Mouse (Mus musculus) hindbrain, embryonic 15.5 days (tissue): ENCODE data around the gene 1700017D01Rik. TPM values are rescaled to one million over a fixed set of nuclear protein-coding genes. Genes with fewer than 3 reads are reported as not detected.
"Not testable (repeated sequence)": the region's sequence is repeated elsewhere in the genome, so short reads cannot be mapped to it uniquely, and the experiment has no call there.

Experiments
- ATAC-seq: fragments of 200-750 bp; cut with Nextera tagmentation; 2 replicates; pipeline ENCODE4 v1.8.0; 2017; ENCODE audit warnings: low read depth, moderate number of reproducible peaks, moderate TSS enrichment; ENCODE audit not compliant: low FRiP score
- H3K27ac ChIP-seq: fragments of 300-500 bp; sonication (generic); replicated peaks from 2 replicates; pipeline ENCODE4 v1.5.1; 2015; ENCODE audit warnings: mild to moderate bottlenecking, inconsistent platforms
- H3K27me3 ChIP-seq: fragments of 300-500 bp; sonication (generic); 2 replicates; pipeline ENCODE4 v1.6.1; 2015; ENCODE audit warnings: control low read depth, inconsistent platforms
- H3K36me3 ChIP-seq: fragments of 300-500 bp; sonication (generic); 2 replicates; pipeline ENCODE4 v1.6.1; 2015; ENCODE audit warnings: control low read depth, inconsistent platforms
- H3K4me1 ChIP-seq: fragments of 300-500 bp; sonication (generic); replicated peaks from 2 replicates; pipeline ENCODE4 v1.6.1; 2015; ENCODE audit warnings: control low read depth, inconsistent platforms
- H3K4me2 ChIP-seq: fragments of 300-500 bp; sonication (generic); 2 replicates; pipeline ENCODE4 v1.6.1; 2015; ENCODE audit warnings: moderate library complexity, mild to moderate bottlenecking, inconsistent platforms
- H3K4me3 ChIP-seq: fragments of 300-500 bp; sonication (generic); 2 replicates; pipeline ENCODE4 v1.5.1; 2015; ENCODE audit warnings: mild to moderate bottlenecking, inconsistent platforms
- H3K9ac ChIP-seq: fragments of 300-500 bp; sonication (generic); 2 replicates; pipeline ENCODE4 v1.6.1; 2015; ENCODE audit warnings: inconsistent platforms
- H3K9me3 ChIP-seq: fragments of 300-500 bp; sonication (generic); 2 replicates; pipeline ENCODE4 v1.6.1; 2016; ENCODE audit warnings: control low read depth, inconsistent platforms
- WGBS: fragments of 180-500 bp; shearing (Covaris S2); methylation state at CpG from one replicate; pipeline ENCODE4 v1.1.7; 2015; 5-methylcytosine and 5-hydroxymethylcytosine counted together
- polyA plus RNA-seq: library from polyadenylated mRNA; unstranded; fragments of >200 nt; fragmentation: Nextera tagmentation; extraction: Ambion mirVana; gene quantifications from 2 replicates; pipeline ENCODE4 v1.2.1, GENCODE M21; 2015

1700017D01Rik gene
- polyA plus RNA-seq = not detected in 2 replicates

DNA sequence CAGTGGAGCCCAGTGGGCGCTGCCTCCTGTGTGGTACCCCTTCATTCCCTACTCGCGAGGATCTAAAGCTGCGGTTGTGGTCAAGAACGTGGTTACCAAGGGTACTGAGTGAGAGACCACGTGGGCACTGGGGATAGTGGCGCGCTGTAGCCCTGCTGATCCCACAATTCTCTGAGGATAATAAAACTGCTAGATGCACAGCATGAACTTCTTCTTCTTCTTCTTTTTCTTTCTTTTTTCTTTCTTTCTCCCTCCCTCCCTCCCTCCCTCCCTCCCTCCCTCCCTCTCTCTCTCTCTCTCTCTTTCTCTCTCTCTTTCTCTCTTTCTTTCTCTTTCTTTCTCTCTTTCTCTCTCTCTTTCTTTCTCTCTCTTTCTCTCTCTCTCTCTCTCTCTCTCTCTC, at the start of gene 1700017D01Rik:
TSS of gene 1700017D01Rik (minus strand) at position 101 of the 400 bp plus-strand sequence.
- H3K9me3 ChIP-seq, H3K36me3 ChIP-seq, H3K4me3 ChIP-seq, H3K27ac ChIP-seq, H3K4me1 ChIP-seq, ATAC-seq, H3K4me2 ChIP-seq, H3K9ac ChIP-seq, H3K27me3 ChIP-seq: not testable (repeated sequence)
- 88% methylated on average over 8 of the region's 8 CpGs for WGBS

GRCm38 (mm10) chr19:11177464-11177863, 46.8 kb upstream of the 1700017D01Rik start:
- Histone ChIP-seq H3K9me3 (no peaks in the 10 kb centered on the region), H3K4me3 (no peak overlapping the region), H3K27me3 (no peaks in the 10 kb centered on the region), H3K36me3 (no peaks in the 10 kb centered on the region), H3K27ac (0 out of 2 replicates have a peak overlapping the region, but pooled peaks have one; percentile 30), H3K4me2 (no peak overlapping the region), H3K4me1 (no peaks in the 10 kb centered on the region), H3K9ac (no peak overlapping the region)
- 51% methylated on average over 2 of the region's 2 CpGs for WGBS
- ATAC-seq = no peak

- Histone ChIP-seq H3K9ac (no peak within 1 kb of the TSS), H3K27me3 (no peaks in the 10 kb centered on the region), H3K4me3 (no peak within 1 kb of the TSS), H3K4me1 (no peaks in the 10 kb centered on the region), H3K9me3 (no peaks in the 10 kb centered on the region), H3K27ac (no peak within 1 kb of the TSS), H3K4me2 (no peak within 1 kb of the TSS), H3K36me3 (no peaks in the 10 kb centered on the region)
- ATAC-seq = no peak
- 46% methylated on average over 10 of the region's 10 CpGs for WGBS
Measured at GRCm38 (mm10) chr19:11165172-11165571, 34.5 kb upstream of the 1700017D01Rik start, which contains the start of gene 1700025F22Rik. 1700025F22Rik (minus strand) TSS chr19:11165320.

DNA sequence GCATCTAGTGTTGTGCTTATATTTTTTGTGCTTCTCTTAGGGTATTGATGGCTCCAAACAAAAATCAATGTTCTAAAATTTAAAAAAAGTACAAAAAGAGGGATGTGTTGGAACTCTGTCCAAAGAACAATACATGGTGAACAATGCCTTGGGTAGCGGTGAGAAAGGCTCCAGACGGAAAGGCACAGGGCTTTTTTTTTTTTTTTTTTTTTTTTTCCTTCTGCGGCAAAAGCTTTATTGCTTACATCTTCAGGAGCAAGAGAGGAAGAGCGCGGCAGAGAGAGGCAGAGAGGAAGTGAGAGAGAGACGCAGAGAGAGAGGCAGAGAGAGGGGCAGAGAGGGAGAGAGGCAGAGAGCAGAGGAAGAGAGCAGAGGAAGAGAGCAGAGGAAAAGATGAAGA, 27.2 kb upstream of the 1700017D01Rik start:
- not testable (repeated sequence) for H3K27ac ChIP-seq, ATAC-seq, H3K9me3 ChIP-seq, H3K4me1 ChIP-seq, H3K36me3 ChIP-seq, H3K27me3 ChIP-seq, H3K4me2 ChIP-seq, H3K4me3 ChIP-seq, H3K9ac ChIP-seq
- 79% methylated on average over 5 of the region's 6 CpGs for WGBS

- no peaks in the 10 kb centered on the region for H3K9me3 ChIP-seq
- no peaks in the 10 kb centered on the region for H3K27me3 ChIP-seq
- WGBS = 75% methylated on average over 4 of the region's 4 CpGs
Measured at GRCm38 (mm10) chr19:11135336-11135735, 4.7 kb upstream of the 1700017D01Rik start.

GRCm38 (mm10) chr19:11134852-11135251, 4.2 kb upstream of the 1700017D01Rik start:
- 92% methylated on average over 2 of the region's 2 CpGs for WGBS
- no peaks in the 10 kb centered on the region for H3K36me3 ChIP-seq
- no peaks in the 10 kb centered on the region for H3K27me3 ChIP-seq
- no peak overlapping the region for H3K27ac ChIP-seq
- no peak for ATAC-seq
- H3K9me3 ChIP-seq = no peaks in the 10 kb centered on the region
- H3K4me1 ChIP-seq = no peaks in the 10 kb centered on the region
- no peak overlapping the region for H3K9ac ChIP-seq
- no peak overlapping the region for H3K4me3 ChIP-seq
- no peak overlapping the region for H3K4me2 ChIP-seq

More at GRCm38 (mm10) chr19:11135336-11135735, 4.7 kb upstream of the 1700017D01Rik start:
- no peaks in the 10 kb centered on the region for H3K4me1 ChIP-seq
- ATAC-seq = no peak
- H3K9ac ChIP-seq = no peak overlapping the region
- no peak overlapping the region for H3K27ac ChIP-seq
- H3K4me2 ChIP-seq = no peak overlapping the region
- no peaks in the 10 kb centered on the region for H3K36me3 ChIP-seq
- H3K4me3 ChIP-seq = no peak overlapping the region

GRCm38 (mm10) chr19:11129702-11130101, 974 bp downstream of the 1700017D01Rik start:
- peaks cover 11% of the 10 kb centered on the region; the same call in 1 of the 2 replicates for H3K9me3 ChIP-seq
- 92% methylated on average over 1 of the region's 1 CpGs for WGBS

DNA sequence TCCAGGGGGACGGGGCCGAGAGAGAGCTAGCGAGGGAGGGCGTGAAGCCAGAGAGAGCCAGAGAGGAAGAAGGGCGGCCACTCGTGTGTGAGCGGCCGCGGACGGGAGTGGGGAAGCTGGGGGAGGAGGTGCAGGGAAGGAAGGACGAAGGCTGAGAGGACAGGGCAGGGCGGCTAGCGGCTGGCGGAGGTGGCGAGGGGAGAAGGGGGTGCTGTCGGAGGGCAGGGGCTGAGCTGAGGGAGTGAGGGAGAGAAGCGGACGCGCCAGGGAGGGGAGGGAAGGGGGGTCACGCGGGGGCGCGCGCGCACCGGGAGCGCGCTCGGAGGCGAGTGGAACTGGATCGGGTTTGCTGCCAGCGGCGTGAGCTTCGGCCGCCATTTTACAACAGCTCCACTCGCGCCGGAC, 9.7 kb downstream of the 1700017D01Rik start:
- not testable (repeated sequence) for H3K36me3 ChIP-seq, H3K9me3 ChIP-seq, H3K27me3 ChIP-seq, H3K4me1 ChIP-seq
- Histone ChIP-seq H3K4me3 (peak overlapping the region; percentile 40), H3K9ac (peak overlapping the region; percentile 41; the same call in 1 of the 2 replicates), H3K27ac (0 out of 2 replicates have a peak overlapping the region, but pooled peaks have one; percentile 48), H3K4me2 (peak overlapping the region; percentile 51)
- ATAC-seq = peak; percentile 98
- WGBS = under 1% methylated on average over 17 of the region's 38 CpGs

More at GRCm38 (mm10) chr19:11129702-11130101, 974 bp downstream of the 1700017D01Rik start:
- no peak overlapping the region for H3K4me2 ChIP-seq
- H3K27ac ChIP-seq = no peak overlapping the region
- H3K4me3 ChIP-seq = no peak overlapping the region
- no peaks in the 10 kb centered on the region for H3K27me3 ChIP-seq
- H3K36me3 ChIP-seq = no peaks in the 10 kb centered on the region
- H3K9ac ChIP-seq = no peak overlapping the region
- ATAC-seq = no peak
- no peaks in the 10 kb centered on the region for H3K4me1 ChIP-seq

DNA sequence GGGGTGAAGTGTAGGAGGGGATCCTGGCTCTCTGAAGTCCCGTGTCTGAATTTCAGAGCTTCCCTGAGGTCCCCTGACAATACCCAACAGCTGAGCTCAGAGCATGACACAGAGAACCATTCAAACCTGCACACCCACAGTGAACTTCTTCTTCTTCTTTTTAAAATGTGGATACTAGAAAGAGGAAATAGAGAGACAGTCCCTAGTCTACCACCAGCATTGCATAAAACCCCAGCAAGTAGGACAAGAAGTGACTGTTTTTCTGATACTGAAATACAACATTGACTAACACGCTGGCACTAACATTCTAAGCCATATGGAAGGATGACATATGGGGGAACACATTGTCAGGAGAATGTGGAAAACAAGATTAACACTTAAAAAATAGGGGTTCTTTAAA, 11.3 kb downstream of the 1700017D01Rik start:
- H3K9ac ChIP-seq = no peak overlapping the region
- no peak for ATAC-seq
- 91% methylated on average over 2 of the region's 2 CpGs for WGBS
- peaks cover under 1% of the 10 kb centered on the region; the same call in 1 of the 2 replicates for H3K9me3 ChIP-seq
- H3K27me3 ChIP-seq = no peaks in the 10 kb centered on the region
- no peaks in the 10 kb centered on the region for H3K4me1 ChIP-seq
- H3K4me2 ChIP-seq = no peak overlapping the region
- H3K4me3 ChIP-seq = no peak overlapping the region
- H3K27ac ChIP-seq = no peak overlapping the region
- H3K36me3 ChIP-seq = no peaks in the 10 kb centered on the region

DNA sequence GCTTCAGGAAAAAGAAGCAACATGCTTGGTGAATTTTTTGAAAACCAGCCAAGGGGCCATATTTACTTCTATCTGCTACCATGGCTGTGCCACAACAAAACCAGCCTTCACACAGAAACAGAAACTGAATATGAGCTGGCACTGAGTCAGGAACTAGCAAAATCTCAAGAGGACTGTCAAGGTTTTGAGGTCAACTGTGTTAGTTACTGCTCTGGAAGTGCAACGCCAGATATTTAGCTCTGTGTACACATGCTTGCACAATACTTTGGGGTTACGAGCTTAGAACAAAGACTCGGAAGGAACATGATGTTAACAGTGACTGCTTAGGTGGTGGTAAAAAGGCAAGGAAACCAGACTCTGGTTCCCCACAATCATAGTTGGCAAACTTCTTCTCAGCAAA, 22.9 kb downstream of the 1700017D01Rik start:
- H3K4me2 ChIP-seq = no peak overlapping the region
- 87% methylated on average over 3 of the region's 3 CpGs for WGBS
- ATAC-seq = no peak

GRCm38 (mm10) chr19:11101880-11102279, 28.8 kb downstream of the 1700017D01Rik start:
- Histone ChIP-seq H3K9ac (no peak overlapping the region), H3K4me1 (no peaks in the 10 kb centered on the region), H3K27ac (no peak overlapping the region), H3K4me3 (no peak overlapping the region), H3K27me3 (no peaks in the 10 kb centered on the region), H3K9me3 (no peaks in the 10 kb centered on the region), H3K36me3 (no peaks in the 10 kb centered on the region), H3K4me2 (no peak overlapping the region)
- WGBS = 82% methylated on average over 1 of the region's 1 CpGs
- no peak for ATAC-seq

More for the DNA sequence above, 22.9 kb downstream of the 1700017D01Rik start:
- Histone ChIP-seq H3K27me3 (no peaks in the 10 kb centered on the region), H3K9ac (no peak overlapping the region), H3K4me1 (no peaks in the 10 kb centered on the region), H3K9me3 (no peaks in the 10 kb centered on the region), H3K27ac (no peak overlapping the region), H3K36me3 (no peaks in the 10 kb centered on the region), H3K4me3 (no peak overlapping the region)

- no peak overlapping the region for H3K4me3 ChIP-seq
- H3K9me3 ChIP-seq = no peaks in the 10 kb centered on the region
- no peaks in the 10 kb centered on the region for H3K4me1 ChIP-seq
- no peak overlapping the region for H3K4me2 ChIP-seq
- ATAC-seq = no peak
- no peaks in the 10 kb centered on the region for H3K36me3 ChIP-seq
- H3K27me3 ChIP-seq = peaks cover under 1% of the 10 kb centered on the region; the same call in 1 of the 2 replicates
- H3K9ac ChIP-seq = no peak overlapping the region
- H3K27ac ChIP-seq = no peak overlapping the region
- 78% methylated on average over 3 of the region's 3 CpGs for WGBS
Measured at GRCm38 (mm10) chr19:11098401-11098800, 32.3 kb downstream of the 1700017D01Rik start.

- H3K9ac ChIP-seq, H3K36me3 ChIP-seq, ATAC-seq, H3K27me3 ChIP-seq, H3K9me3 ChIP-seq, H3K4me1 ChIP-seq, H3K27ac ChIP-seq: not testable (repeated sequence)
- Histone ChIP-seq H3K4me2 (peak overlapping the region; percentile 79), H3K4me3 (peak overlapping the region; percentile 42)
- 6% methylated on average over 50 of the region's 50 CpGs for WGBS
Measured at GRCm38 (mm10) chr19:11092131-11092530, 38.5 kb downstream of the 1700017D01Rik start.
